Mouse (Mus musculus) gastrocnemius, adult 18-20 months (tissue): ENCODE measurements around the gene Hnrnpu. TPM values are rescaled to one million over a fixed set of nuclear protein-coding genes. Genes with fewer than 3 reads are reported as not detected.
"Not testable (repeated sequence)": the region's sequence is repeated elsewhere in the genome, so short reads cannot be mapped to it uniquely, and the experiment has no call there.

Experiments
- DNase-seq: peaks from one replicate; pipeline ENCODE4 v3.0.0; 2021; ENCODE audit warnings: low spot score
- long read RNA-seq, 2 experiments: library from polyadenylated mRNA; stranded (forward); transcript quantifications; one replicate each; pipeline ENCODE4 v2.0.0; 2021
- total RNA-seq, 2 experiments: library from RNA; stranded (reverse); gene quantifications; 2 replicates each; pipeline ENCODE4 v1.2.3; 2021

The Hnrnpu gene
- total RNA-seq = 100 to 1,000 TPM; 101 to 152 TPM
- long read RNA-seq, experiment 1, full-length matches to known transcripts = 148 of 163 reads
- long read RNA-seq, experiment 1, partial matches to known transcripts = 5 of 163 reads
- long read RNA-seq, experiment 1, other reads (novel, unspliced or antisense) = 10 of 163 reads
- long read RNA-seq, experiment 2, full-length matches to known transcripts = 199 of 211 reads
- long read RNA-seq, experiment 2, partial matches to known transcripts = 4 of 211 reads
- long read RNA-seq, experiment 2, other reads (novel, unspliced or antisense) = 8 of 211 reads

DNA sequence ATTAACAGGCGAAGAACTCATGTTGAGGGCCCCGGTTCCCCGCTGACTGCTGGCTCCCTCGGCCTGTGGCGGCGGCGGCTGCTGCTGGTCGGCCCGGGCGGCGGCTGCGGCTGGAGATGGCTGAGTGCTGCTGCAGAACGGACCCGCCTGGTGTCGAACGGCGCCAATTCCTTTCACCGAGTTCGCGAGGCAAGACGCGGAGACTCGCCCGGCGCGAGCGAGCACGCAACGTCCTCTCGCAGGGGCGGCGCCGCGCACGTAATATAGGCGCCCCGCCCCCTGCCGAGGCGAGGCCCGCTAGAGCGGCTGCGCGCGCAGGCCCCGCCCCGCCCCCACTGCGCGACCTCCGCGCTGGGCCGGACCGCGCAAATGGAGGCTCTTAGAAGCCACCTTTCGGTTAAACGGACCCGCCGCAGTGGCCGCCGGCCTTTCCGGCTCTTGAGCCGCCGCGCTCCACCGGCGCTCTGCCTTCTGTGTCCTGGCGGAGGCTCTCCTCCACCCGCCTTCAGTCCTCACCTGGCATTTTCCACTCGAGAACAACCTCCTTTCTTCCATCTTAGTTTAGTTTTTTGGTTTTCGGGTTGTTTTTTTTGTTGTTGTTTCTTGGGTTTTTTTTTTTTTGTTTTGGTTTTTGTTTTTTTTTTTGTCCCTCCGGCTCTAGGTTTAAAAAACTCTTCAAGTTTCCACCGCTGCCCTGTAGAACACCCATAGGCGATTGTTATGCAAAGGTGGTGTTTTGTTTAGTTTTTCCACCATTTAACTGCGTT, at the start of gene Hnrnpu:
Gene Hnrnpu, minus strand, starts transcription at position 247 of the 767 bp plus-strand sequence.
- peak; percentile 95 for DNase-seq

DNA sequence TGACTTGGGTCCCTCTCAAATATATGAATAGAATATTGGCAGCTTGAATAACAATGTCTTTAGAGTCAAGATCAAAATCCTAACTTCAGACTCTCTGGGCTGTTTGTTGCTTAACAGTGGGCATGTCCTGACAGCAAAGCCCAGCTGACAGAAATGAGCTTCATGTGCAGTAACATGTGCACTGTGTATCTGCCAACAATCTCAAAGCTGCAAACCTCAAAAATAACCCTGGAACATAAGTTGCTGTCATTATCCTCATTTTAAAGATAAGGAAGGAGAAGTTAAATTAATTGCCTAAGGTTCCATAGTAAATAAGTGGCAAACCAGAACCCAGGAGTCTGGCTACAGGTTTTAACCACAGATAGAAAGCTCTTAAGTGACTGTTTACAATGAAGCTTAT, 44.6 kb upstream of the Hnrnpu start:
- DNase-seq = no peak

DNA sequence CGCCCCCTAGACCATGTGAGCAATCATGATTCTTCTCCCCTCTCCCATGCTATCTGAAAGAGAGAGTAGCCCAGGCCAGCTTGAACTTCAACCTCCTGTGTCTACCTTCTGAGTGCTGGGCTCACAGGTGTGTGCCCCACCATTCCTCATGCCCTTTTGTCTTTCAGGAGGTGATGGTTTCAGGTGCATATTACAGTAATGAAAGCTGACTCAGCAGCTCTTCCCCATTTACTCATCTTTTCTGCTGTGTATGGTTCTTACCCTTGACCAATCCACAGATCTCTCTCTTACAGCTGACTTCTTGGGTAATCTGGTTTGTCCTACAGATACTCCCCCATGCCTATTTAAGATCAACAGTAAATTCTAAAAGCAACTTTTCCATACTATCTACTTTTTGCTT, 41.6 kb upstream of the Hnrnpu start:
- no peak for DNase-seq

DNA sequence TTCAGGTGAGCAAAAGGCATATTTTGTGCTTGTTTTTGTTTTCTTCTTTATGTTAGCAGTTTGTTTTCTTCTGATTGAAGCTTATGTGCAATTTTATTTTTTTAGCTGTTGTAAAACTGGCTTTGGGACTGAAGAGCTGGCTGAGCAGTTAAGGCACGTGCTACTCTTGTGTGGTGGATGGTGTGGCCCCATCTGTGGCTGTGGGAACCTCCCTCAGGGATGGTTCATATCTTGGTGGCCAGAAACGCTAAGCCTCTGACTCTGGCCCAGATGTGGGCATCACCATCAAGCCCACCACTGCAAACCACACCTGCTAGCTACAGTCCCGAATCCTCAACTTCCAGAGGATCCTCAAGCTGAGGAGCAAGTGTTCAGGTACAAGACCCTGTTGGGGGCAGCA, 40.5 kb upstream of the Hnrnpu start:
- no peak for DNase-seq

DNA sequence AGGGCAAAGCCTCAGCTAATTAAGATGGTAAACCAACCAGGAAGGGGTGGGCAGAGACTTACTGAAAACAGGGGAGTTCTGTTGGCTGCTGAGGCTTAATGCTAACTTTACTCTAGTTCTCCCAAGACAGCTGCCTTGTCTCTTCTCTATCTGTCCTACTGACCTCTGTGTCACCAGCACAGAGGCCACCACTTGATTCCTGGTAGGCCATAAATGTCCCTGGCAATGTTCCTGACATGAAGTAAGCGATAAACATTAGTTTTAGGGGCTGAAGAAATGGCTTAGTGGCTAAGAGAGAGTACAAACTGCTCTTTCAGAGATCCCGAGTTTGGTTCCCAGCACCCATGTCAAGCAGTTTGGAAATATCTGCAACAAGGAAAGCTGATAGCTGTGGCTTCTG, 39.3 kb upstream of the Hnrnpu start:
- DNase-seq = no peak

DNA sequence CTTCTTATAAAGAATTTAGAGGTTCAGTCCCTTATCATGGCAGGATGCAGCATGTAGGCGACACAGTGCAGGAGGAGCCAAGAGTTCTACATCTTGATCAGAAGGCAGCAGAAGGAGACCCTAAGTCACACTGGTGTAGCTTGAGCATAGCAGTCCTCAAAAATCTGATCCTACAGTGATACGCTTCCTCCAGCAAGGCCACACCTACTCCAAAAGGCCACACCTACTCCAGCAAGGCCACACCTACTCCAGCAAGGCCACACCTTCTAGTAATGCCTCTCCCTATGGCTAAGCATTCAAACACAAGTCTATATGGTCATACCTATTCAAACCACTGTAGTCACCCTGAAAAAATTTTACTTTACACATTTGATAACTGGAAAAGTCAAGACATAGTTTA, 38.5 kb upstream of the Hnrnpu start:
- DNase-seq = no peak

DNA sequence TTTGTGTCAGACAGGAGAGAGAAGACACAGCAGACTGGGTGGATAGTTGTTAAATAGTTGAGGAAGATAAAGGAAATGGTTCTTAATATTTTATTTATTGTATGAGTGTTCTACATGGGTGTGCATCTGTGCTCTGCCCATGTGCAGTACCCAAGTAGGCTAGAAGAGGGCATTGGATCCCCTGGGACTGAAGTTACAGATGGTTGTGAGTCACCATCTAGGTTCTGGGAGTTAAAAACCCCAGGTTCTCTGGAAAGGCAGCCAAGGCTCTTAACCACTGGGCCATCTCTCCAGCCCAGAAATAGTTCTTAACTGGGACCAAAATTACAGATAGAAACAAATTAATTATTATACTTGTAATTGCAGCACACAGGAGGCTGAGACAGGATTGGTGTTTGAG, 37.8 kb upstream of the Hnrnpu start:
- no peak for DNase-seq

DNA sequence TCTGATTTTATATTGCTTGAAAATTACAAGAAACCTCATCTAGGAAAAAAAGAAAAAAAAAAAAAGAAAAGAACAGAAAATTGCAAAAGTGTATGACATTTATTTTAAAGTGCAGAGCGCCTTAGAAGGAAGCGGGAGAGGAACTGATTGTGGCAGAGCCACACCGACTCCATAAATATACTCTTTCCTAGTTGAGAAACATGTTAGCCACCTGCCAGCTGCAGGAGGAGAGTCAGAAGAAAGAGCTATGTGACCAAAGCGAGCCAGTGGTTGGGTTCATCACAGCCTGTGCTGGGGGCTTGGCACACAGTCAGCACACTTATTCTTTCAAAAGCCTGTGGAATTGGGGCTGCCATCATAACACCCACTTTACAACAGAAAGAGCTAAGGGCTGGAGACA, 35.1 kb upstream of the Hnrnpu start:
- no peak for DNase-seq

DNA sequence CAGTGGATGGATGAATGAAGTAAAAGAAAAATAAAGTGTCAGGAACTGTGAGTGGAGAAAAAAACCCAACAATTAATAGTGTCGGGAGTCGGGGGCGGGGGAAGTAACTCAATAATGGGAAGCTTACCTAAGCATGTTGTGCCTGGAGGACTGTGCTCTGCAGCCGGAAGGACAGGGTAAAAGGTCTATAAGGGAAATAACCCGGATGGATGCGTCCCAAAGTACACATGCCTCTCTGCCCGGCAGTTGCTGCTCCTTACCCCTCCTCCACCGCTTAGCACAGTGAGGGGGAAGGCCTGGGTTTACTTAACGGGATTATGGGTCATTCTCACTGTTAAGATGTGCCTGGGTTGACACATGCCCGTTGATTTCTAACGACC, 31.7 kb upstream of the Hnrnpu start:
- DNase-seq = peak; percentile 56

DNA sequence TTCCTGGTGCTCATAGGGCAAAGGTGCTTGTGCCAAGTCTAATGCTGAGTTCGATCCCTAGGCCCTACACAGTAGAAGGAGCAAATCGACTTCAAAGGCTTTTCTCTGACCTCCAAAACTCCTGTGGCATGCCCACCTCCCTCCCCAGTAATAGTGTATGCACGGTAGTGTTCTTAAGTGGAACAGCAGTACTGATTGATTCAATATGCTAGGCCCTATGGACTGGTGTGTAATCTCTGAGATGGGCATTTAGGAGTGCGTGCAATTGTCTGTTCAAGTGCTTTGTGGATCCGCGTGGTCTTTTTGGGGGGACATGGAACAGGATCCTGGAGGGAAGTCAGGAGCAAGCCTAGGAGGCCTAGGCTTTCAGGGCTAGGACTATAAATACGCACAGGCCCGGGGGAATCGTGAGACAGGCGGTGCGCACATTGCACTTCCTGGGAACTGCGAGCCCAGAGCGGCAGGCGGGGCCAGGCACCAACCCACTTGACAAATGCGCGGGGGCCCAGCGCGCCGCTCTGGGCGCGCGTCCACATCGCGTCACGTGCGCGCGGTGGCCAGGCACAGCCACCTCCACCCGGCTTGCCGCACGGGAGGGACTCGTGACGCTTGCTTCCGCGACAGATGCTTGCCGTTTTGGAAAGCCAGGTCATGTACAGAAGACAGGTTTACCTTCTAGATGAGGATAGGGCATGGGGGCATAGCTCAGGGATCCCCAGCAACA, 31.1 kb upstream of the Hnrnpu start:
- peak; percentile 95 for DNase-seq

DNA sequence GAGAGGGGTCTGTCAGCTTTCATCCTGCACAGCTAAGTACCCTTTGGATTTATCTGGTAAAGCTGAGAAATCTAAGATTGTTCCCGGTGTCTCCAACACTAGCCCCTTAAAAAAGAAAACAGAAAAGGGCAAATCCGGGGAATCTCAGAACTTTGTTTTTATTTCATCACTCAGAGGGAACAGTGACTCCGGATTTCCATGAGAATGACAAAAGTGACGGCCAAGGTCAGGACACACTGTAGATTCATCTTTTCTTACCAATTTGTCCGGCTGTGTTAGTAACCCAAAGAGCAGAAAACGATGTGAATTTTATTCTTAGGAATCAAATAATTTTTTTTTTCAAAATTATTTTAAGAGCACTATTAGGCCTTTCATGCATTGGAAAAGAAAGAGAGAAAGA, 30.5 kb upstream of the Hnrnpu start:
- no peak for DNase-seq

DNA sequence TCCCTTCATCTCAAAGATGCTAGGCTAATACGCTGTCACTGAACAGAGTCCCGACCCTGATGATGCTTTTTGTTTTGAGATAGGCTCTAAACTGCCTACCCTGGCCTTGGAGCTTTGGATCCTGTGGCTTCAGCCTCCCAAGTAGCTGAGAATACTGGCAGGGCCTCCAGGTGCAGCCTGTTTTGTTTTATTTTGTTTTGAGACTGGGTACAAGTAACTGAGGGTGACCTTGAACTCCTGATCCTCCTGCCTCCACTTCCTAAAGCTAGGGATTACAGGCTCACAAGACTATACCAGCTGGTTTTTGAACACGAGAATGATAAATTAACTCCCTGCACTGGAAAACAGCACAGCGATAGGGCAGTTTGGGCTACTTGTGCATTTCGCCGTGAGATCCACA, 27.6 kb upstream of the Hnrnpu start:
- no peak for DNase-seq

DNA sequence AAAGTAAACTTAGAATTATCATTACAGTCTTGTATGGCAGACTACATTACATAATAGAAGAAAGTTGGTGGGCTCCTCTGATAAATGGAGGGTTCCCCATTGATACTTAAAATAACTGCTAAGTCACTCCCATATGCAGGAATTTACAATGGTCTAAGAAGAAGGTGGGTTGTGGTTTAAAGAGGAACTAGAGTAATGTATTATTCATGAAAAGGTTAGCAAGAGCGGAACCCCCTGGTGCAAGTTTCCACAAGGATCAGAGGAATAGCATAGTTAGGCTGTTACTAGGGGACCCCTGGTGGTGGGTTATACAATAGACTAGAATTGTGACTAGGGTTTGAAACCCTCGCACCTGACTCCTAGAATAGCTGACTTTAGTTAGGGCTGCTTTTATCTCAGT, 23.1 kb upstream of the Hnrnpu start:
- DNase-seq = no peak

DNA sequence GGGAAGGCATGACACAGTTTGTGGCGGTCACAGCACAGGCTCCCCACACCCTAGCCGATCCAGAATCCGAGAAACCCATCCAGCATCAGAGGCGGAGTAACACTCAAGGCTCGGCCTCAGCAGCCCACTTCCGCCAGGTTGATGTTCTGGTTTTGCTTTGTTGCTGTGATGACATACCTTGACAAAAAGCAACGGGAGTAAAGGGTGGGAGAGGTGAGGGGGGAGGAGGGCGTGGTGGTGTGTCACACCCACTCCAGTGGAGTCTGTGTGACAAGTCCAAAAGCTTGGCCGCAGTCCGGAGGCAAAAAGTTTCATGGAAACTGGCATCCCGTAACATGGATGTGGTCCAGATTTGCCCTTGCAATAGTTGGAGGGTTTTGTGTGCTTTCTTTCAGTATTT, 22.7 kb upstream of the Hnrnpu start:
- DNase-seq = no peak

DNA sequence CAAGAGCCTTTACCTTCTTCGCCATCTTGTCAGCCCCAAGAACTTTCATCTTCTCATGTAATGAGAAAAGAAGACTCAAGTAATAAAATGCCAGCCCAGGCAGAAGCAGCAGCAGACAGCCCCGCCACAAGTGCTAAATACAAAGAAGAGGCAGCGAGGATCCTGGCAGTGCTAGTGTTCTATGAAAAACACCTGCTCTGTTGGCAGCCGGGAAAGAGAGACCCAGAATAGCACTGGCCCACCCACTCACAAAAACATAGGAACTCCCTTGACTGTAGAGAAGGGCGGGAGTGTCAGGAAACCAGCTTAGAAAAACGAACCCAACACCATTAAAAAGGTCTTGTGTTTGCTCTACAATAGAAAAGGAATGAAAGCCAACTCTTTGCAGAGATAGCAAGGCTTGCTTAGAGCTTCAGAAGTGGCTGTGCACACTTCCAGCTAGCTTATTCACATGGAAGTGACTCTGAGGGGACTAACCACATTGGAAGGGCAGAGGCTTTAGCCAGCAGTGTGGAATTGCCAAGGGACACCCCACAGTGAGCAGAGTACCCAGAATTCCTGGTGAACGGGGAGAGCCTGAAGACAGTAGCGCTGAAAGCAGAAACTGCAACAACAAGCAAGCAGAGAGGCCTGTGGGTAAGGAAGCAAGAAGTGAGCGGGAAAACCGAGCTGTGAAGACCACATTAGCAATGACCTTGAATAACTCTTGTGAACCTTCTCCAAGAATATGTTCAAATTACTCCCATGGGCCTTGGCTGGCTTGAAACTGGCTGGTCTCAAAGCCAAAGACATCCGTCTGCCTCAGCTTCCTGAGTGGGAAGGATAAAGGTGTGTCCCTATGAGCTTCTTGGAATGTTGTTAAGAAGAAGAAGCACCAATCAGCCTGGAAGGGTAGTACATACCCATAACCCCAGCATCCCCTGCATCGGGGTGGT, 20.4 kb upstream of the Hnrnpu start:
- DNase-seq = no peak

DNA sequence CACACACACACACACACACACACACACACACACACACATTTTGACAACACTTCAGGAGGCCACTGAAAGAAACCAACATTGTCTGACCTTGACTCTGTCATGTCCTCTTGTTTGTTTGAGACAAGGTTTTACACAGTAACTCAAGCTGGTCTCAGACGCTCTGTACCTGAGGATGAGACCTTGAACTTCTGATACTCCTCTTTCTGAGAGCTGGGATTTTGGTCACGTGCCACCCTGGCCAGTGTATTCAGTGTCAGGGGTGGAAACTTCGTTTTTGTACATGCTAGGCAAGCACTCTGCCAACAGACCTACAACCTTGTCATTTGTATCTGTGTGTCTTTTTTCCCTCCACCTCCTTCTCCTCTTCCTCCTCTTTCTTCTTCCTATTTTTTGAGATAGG, 17.0 kb upstream of the Hnrnpu start:
- no peak for DNase-seq

DNA sequence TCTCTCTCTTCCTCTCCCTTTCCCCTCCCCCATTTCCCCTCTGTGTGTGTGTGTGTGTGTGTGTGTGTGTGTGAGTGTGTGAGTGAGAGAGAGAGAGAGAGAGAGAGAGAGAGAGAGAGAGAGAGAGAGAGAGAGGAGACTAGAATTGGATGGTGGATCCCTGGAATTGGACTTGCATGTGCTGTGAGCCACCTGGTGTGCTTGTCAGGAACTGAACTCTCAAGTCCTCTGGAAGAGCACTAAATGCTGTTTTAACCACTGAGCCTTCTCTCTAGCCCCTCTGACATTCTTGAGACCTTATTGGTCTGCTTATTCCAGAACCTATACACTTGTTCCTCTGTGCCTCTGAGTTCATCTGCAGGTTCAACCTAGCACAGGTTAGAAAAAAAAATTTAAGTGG, 14.0 kb upstream of the Hnrnpu start:
- DNase-seq = no peak

DNA sequence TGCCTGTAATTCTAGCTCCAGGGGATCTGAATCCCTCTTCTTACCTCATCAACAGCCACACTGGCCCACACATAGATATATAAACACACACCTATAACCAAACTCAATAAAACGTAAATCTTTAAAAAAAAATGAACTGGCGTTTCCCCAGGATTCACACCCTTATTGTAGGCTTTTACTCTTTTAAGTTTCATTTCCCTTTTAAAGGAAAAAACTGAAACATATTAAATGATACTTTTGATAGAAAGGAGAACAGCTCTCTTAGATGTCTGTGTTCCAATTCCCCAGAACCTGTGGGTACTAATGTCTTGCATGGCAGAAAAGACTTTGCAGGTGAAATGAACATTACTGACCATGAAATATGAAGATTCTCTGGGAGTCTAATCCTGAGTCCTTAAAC, 13.2 kb upstream of the Hnrnpu start:
- no peak for DNase-seq

DNA sequence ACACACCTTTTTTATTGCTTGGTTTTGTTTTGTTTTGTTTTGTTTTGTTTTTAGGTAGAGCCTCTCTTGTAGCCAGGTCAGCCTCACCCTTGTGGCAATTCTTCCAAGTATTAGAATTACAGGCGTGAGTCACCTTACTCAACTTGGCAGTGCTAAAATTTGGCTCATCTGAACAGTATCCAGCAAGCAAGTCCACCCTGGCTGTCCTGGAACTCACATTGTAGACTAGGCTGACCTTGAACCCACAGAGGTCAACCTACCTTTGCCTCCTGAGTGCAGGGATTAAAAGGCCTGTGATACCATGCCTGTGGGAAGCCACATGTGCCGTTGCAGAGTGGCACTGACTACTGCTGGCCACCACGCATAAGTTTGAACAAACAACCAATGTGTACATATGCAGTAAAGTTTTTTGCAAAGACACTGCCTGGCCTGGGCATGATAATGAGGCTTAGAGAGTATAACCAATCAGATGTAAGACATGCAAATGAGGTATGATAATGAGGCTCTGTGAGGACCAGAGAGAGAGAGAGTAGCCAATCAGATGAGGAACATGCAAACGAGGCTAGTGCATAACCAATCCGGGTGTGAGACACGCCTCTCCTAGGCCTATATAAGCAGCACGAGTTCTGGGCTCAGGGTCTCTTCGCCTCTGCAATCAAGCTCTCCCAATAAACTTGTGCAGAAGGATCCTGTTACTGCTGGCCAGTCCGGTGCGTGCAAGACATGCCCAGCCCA, 6.6 kb upstream of the Hnrnpu start:
- not testable (repeated sequence) for DNase-seq

DNA sequence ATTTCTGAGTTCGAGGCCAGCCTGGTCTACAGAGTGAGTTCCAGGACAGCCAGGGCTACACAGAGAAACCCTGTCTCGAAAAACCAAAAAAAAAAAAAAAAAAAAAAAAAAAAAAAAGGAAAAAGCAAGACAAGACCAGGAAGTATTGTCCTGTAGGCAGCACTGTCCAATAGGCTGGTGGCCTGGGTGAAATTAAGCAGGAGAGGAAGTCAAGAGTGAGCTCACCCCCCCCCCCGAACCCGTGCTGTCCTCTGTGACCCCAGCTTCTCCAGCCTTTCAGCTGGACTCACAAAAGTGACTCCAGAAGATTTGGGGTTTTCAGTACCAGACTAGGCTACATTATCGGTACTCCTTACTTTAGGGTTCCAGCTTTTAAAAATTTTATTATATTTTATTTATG, 5.0 kb upstream of the Hnrnpu start:
- DNase-seq = no peak

DNA sequence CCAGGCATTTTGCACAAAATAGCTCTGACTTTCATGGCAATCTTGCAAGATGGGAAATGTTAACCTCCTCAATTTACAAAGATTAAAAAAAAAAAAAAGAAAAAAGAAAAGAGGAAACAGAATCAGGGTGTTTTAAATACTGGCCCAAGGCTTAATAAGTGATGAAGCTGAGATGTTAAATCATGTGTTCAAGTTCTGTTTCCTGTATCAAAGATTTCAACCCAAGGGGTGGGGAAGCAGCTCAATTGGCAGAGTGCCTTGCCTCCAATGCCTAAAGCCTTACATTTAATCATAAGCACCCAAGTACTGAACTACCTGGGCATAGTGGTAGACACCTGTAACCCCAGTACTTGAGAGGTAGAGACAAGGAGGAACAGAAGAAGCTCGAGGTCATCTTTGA, 4.5 kb upstream of the Hnrnpu start:
- DNase-seq = no peak
